Mouse (Mus musculus): ENCODE data around the gene Snrpa1. TPM values are rescaled to one million over a fixed set of nuclear protein-coding genes. Genes with fewer than 3 reads are reported as not detected.

Snrpa1 gene
- polyA plus RNA-seq, 1 experiment from 2014 or later, result 90.0 TPM

- Histone ChIP-seq H3K4me3 (ENCODE audit: control insufficient read depth in 1 of 2, insufficient read depth in 1 of 2, low read depth in 1 of 2, low read length in 2 of 2) (no peak overlapping the region), H3K9me3 (ENCODE audit: control insufficient read depth, low read length) (no peaks in the 10 kb centered on the region), H3K27ac (replicated peaks in 1 of 2; ENCODE audit: control insufficient read depth in 1 of 2, insufficient read depth in 1 of 2, low read depth in 2 of 2, low read length in 2 of 2) (no peak overlapping the region), H3K4me2 (ENCODE audit: low read length) (no peak overlapping the region), H3K36me3 (ENCODE audit: control insufficient read depth, insufficient read depth, low read length) (peaks cover 68% of the 10 kb centered on the region), H3K27me3 (ENCODE audit: control insufficient read depth, insufficient read depth, low read length) (no peaks in the 10 kb centered on the region), H3K9ac (ENCODE audit: low read length) (no peak overlapping the region), H3K4me1 (ENCODE audit: control insufficient read depth in 2 of 2, insufficient read depth in 2 of 2, low read length in 2 of 2) (peaks cover 3 to 12% of the 10 kb centered on the region in 2 experiments; a peak in 3 of 4 replicates)
- WGBS, result 92% methylated on average over 6 of the region's 6 CpGs
- no peak for ATAC-seq (ENCODE audit: insufficient number of reproducible peaks, insufficient read depth, low FRiP score, low read depth)
Observed at GRCm38 (mm10) chr7:66083757-66084156, 25.0 kb downstream of the Snrpa1 start.

- H3K9me3 ChIP-seq (ENCODE audit: control insufficient read depth, low read length), result no peaks in the 10 kb centered on the region
- H3K4me1 ChIP-seq (ENCODE audit: control insufficient read depth in 2 of 2, insufficient read depth in 2 of 2, low read length in 2 of 2), result peaks cover 3 to 10% of the 10 kb centered on the region in 2 experiments; a peak in 3 of 4 replicates
- peaks cover 75% of the 10 kb centered on the region for H3K36me3 ChIP-seq (ENCODE audit: control insufficient read depth, insufficient read depth, low read length)
- H3K27ac ChIP-seq (replicated peaks in 1 of 2; ENCODE audit: control insufficient read depth in 1 of 2, insufficient read depth in 1 of 2, low read depth in 2 of 2, low read length in 2 of 2), result no peak overlapping the region; a peak in 1 of 4 replicates
- no peak overlapping the region for H3K4me3 ChIP-seq (ENCODE audit: control insufficient read depth in 1 of 2, insufficient read depth in 1 of 2, low read depth in 1 of 2, low read length in 2 of 2)
- no peak for ATAC-seq (ENCODE audit: insufficient number of reproducible peaks, insufficient read depth, low FRiP score, low read depth)
- 71% methylated on average over 7 of the region's 7 CpGs for WGBS
- no peaks in the 10 kb centered on the region for H3K27me3 ChIP-seq (ENCODE audit: control insufficient read depth, insufficient read depth, low read length)
- H3K4me2 ChIP-seq (ENCODE audit: low read length), result no peak overlapping the region
- no peak overlapping the region for H3K9ac ChIP-seq (ENCODE audit: low read length)
Observed at GRCm38 (mm10) chr7:66084546-66084945, 25.7 kb downstream of the Snrpa1 start.

GRCm38 (mm10) chr7:66087652-66088051, 28.8 kb downstream of the Snrpa1 start:
- 89% methylated on average over 4 of the region's 4 CpGs for WGBS
- no peaks in the 10 kb centered on the region for H3K9me3 ChIP-seq (ENCODE audit: control insufficient read depth, low read length)
- no peak overlapping the region for H3K4me2 ChIP-seq (ENCODE audit: low read length)
- H3K4me1 ChIP-seq (ENCODE audit: control insufficient read depth in 2 of 2, insufficient read depth in 2 of 2, low read length in 2 of 2), result no peaks in the 10 kb centered on the region
- no peak for ATAC-seq (ENCODE audit: insufficient number of reproducible peaks, insufficient read depth, low FRiP score, low read depth)
- H3K27me3 ChIP-seq (ENCODE audit: control insufficient read depth, insufficient read depth, low read length), result no peaks in the 10 kb centered on the region
- peaks cover 90% of the 10 kb centered on the region for H3K36me3 ChIP-seq (ENCODE audit: control insufficient read depth, insufficient read depth, low read length)
- H3K4me3 ChIP-seq (ENCODE audit: control insufficient read depth in 1 of 2, insufficient read depth in 1 of 2, low read depth in 1 of 2, low read length in 2 of 2), result no peak overlapping the region
- no peak overlapping the region for H3K9ac ChIP-seq (ENCODE audit: low read length)
- no peak overlapping the region for H3K27ac ChIP-seq (replicated peaks in 1 of 2; ENCODE audit: control insufficient read depth in 1 of 2, insufficient read depth in 1 of 2, low read depth in 2 of 2, low read length in 2 of 2)

- no peaks in the 10 kb centered on the region for H3K27me3 ChIP-seq (ENCODE audit: control insufficient read depth, insufficient read depth, low read length)
- no peaks in the 10 kb centered on the region for H3K4me1 ChIP-seq (ENCODE audit: control insufficient read depth in 2 of 2, insufficient read depth in 2 of 2, low read length in 2 of 2)
- H3K4me3 ChIP-seq (ENCODE audit: control insufficient read depth in 1 of 2, insufficient read depth in 1 of 2, low read depth in 1 of 2, low read length in 2 of 2), result no peak overlapping the region
- peaks cover 86% of the 10 kb centered on the region for H3K36me3 ChIP-seq (ENCODE audit: control insufficient read depth, insufficient read depth, low read length)
- ATAC-seq (ENCODE audit: insufficient number of reproducible peaks, insufficient read depth, low FRiP score, low read depth), result no peak
- no peak overlapping the region for H3K27ac ChIP-seq (replicated peaks in 1 of 2; ENCODE audit: control insufficient read depth in 1 of 2, insufficient read depth in 1 of 2, low read depth in 2 of 2, low read length in 2 of 2)
- no peak overlapping the region for H3K4me2 ChIP-seq (ENCODE audit: low read length)
- 74% methylated on average over 2 of the region's 2 CpGs for WGBS
- no peaks in the 10 kb centered on the region for H3K9me3 ChIP-seq (ENCODE audit: control insufficient read depth, low read length)
- H3K9ac ChIP-seq (ENCODE audit: low read length), result no peak overlapping the region
Observed at GRCm38 (mm10) chr7:66088077-66088476, 29.3 kb downstream of the Snrpa1 start.

GRCm38 (mm10) chr7:66090676-66091190, 31.9 kb downstream of the Snrpa1 start:
- no peaks in the 10 kb centered on the region for H3K4me1 ChIP-seq (ENCODE audit: control insufficient read depth in 2 of 2, insufficient read depth in 2 of 2, low read length in 2 of 2)
- no peak for ATAC-seq (ENCODE audit: insufficient number of reproducible peaks, insufficient read depth, low FRiP score, low read depth)
- H3K27me3 ChIP-seq (ENCODE audit: control insufficient read depth, insufficient read depth, low read length), result no peaks in the 10 kb centered on the region
- no peaks in the 10 kb centered on the region for H3K9me3 ChIP-seq (ENCODE audit: control insufficient read depth, low read length)
- H3K4me3 ChIP-seq (ENCODE audit: control insufficient read depth in 1 of 2, insufficient read depth in 1 of 2, low read depth in 1 of 2, low read length in 2 of 2), result no peak overlapping the region
- no peak overlapping the region for H3K9ac ChIP-seq (ENCODE audit: low read length)
- no peak overlapping the region for H3K4me2 ChIP-seq (ENCODE audit: low read length)
- WGBS, result 89% methylated on average over 11 of the region's 11 CpGs
- peaks cover 60% of the 10 kb centered on the region for H3K36me3 ChIP-seq (ENCODE audit: control insufficient read depth, insufficient read depth, low read length)
- no peak overlapping the region for H3K27ac ChIP-seq (replicated peaks in 1 of 2; ENCODE audit: control insufficient read depth in 1 of 2, insufficient read depth in 1 of 2, low read depth in 2 of 2, low read length in 2 of 2)

GRCm38 (mm10) chr7:66091553-66091952, 32.8 kb downstream of the Snrpa1 start:
- H3K27me3 ChIP-seq (ENCODE audit: control insufficient read depth, insufficient read depth, low read length), result no peaks in the 10 kb centered on the region
- H3K27ac ChIP-seq (replicated peaks in 1 of 2; ENCODE audit: control insufficient read depth in 1 of 2, insufficient read depth in 1 of 2, low read depth in 2 of 2, low read length in 2 of 2), result no peak overlapping the region
- ATAC-seq (ENCODE audit: insufficient number of reproducible peaks, insufficient read depth, low FRiP score, low read depth), result 0 out of 2 replicates have a peak, but pooled peaks have one; percentile 41
- H3K4me3 ChIP-seq (ENCODE audit: control insufficient read depth in 1 of 2, insufficient read depth in 1 of 2, low read depth in 1 of 2, low read length in 2 of 2), result no peak overlapping the region
- WGBS, result 84% methylated on average over 7 of the region's 7 CpGs
- peaks cover 51% of the 10 kb centered on the region for H3K36me3 ChIP-seq (ENCODE audit: control insufficient read depth, insufficient read depth, low read length)
- H3K9me3 ChIP-seq (ENCODE audit: control insufficient read depth, low read length), result no peaks in the 10 kb centered on the region
- H3K4me1 ChIP-seq (ENCODE audit: control insufficient read depth in 2 of 2, insufficient read depth in 2 of 2, low read length in 2 of 2), result no peaks in the 10 kb centered on the region
- no peak overlapping the region for H3K4me2 ChIP-seq (ENCODE audit: low read length)
- no peak overlapping the region for H3K9ac ChIP-seq (ENCODE audit: low read length)

- ATAC-seq (ENCODE audit: insufficient number of reproducible peaks, insufficient read depth, low FRiP score, low read depth), result no peak
- no peaks in the 10 kb centered on the region for H3K9me3 ChIP-seq (ENCODE audit: control insufficient read depth, low read length)
- no peak overlapping the region for H3K27ac ChIP-seq (replicated peaks in 1 of 2; ENCODE audit: control insufficient read depth in 1 of 2, insufficient read depth in 1 of 2, low read depth in 2 of 2, low read length in 2 of 2)
- no peaks in the 10 kb centered on the region for H3K27me3 ChIP-seq (ENCODE audit: control insufficient read depth, insufficient read depth, low read length)
- H3K9ac ChIP-seq (ENCODE audit: low read length), result no peak overlapping the region
- no peak overlapping the region for H3K4me2 ChIP-seq (ENCODE audit: low read length)
- 89% methylated on average over 8 of the region's 8 CpGs for WGBS
- no peak overlapping the region for H3K4me3 ChIP-seq (ENCODE audit: control insufficient read depth in 1 of 2, insufficient read depth in 1 of 2, low read depth in 1 of 2, low read length in 2 of 2)
- peaks cover 40% of the 10 kb centered on the region for H3K36me3 ChIP-seq (ENCODE audit: control insufficient read depth, insufficient read depth, low read length)
- no peaks in the 10 kb centered on the region for H3K4me1 ChIP-seq (ENCODE audit: control insufficient read depth in 2 of 2, insufficient read depth in 2 of 2, low read length in 2 of 2)
Observed at GRCm38 (mm10) chr7:66092656-66093055, 33.9 kb downstream of the Snrpa1 start.

- no peak for ATAC-seq (ENCODE audit: insufficient number of reproducible peaks, insufficient read depth, low FRiP score, low read depth)
- 71% methylated on average over 5 of the region's 5 CpGs for WGBS
Observed at GRCm38 (mm10) chr7:66094141-66094540, 35.3 kb downstream of the Snrpa1 start.

More at GRCm38 (mm10) chr7:66094141-66094540, 35.3 kb downstream of the Snrpa1 start:
- Histone ChIP-seq H3K27ac (replicated peaks in 1 of 2; ENCODE audit: control insufficient read depth in 1 of 2, insufficient read depth in 1 of 2, low read depth in 2 of 2, low read length in 2 of 2) (no peak overlapping the region), H3K9ac (ENCODE audit: low read length) (no peak overlapping the region), H3K27me3 (ENCODE audit: control insufficient read depth, insufficient read depth, low read length) (no peaks in the 10 kb centered on the region), H3K9me3 (ENCODE audit: control insufficient read depth, low read length) (no peaks in the 10 kb centered on the region), H3K36me3 (ENCODE audit: control insufficient read depth, insufficient read depth, low read length) (peaks cover 26% of the 10 kb centered on the region), H3K4me1 (ENCODE audit: control insufficient read depth in 2 of 2, insufficient read depth in 2 of 2, low read length in 2 of 2) (no peaks in the 10 kb centered on the region), H3K4me2 (ENCODE audit: low read length) (no peak overlapping the region), H3K4me3 (ENCODE audit: control insufficient read depth in 1 of 2, insufficient read depth in 1 of 2, low read depth in 1 of 2, low read length in 2 of 2) (no peak overlapping the region)

Data from heart, embryonic 14.5 days (tissue).